Mouse (Mus musculus) heart, embryonic 13.5 days (tissue): ENCODE measurements around the gene Vwf. TPM values are rescaled to one million over a fixed set of nuclear protein-coding genes. Genes with fewer than 3 reads are reported as not detected.

ENCODE experiments used
- ATAC-seq: fragments of 200-750 bp; cut with Nextera tagmentation; 2 replicates; pipeline ENCODE4 v1.8.0; 2017; ENCODE audit warnings: moderate TSS enrichment; ENCODE audit not compliant: insufficient number of reproducible peaks, low FRiP score, low TSS enrichment; ENCODE audit errors: extremely low read depth
- H3K27ac ChIP-seq: fragments of 300-500 bp; sonication (generic); replicated peaks from 2 replicates; pipeline ENCODE4 v1.5.1; 2015; ENCODE audit warnings: moderate library complexity, mild to moderate bottlenecking, inconsistent platforms
- H3K27me3 ChIP-seq: fragments of 300-500 bp; sonication (generic); replicated peaks from 2 replicates; pipeline ENCODE4 v1.6.1; 2015; ENCODE audit warnings: mild to moderate bottlenecking, inconsistent platforms
- H3K36me3 ChIP-seq: fragments of 300-500 bp; sonication (generic); 2 replicates; pipeline ENCODE4 v1.6.1; 2015; ENCODE audit warnings: mild to moderate bottlenecking, inconsistent platforms
- H3K4me1 ChIP-seq: fragments of 300-500 bp; sonication (generic); 2 replicates; pipeline ENCODE4 v1.6.1; 2015; ENCODE audit warnings: inconsistent platforms
- H3K4me2 ChIP-seq: fragments of 300-500 bp; sonication (generic); 2 replicates; pipeline ENCODE4 v1.6.1; 2015; ENCODE audit warnings: inconsistent platforms, mild to moderate bottlenecking, moderate library complexity
- H3K4me3 ChIP-seq: fragments of 300-500 bp; sonication (generic); 2 replicates; pipeline ENCODE4 v1.5.1; 2015; ENCODE audit warnings: moderate library complexity, mild to moderate bottlenecking, inconsistent platforms
- H3K9ac ChIP-seq: fragments of 300-500 bp; sonication (generic); 2 replicates; pipeline ENCODE4 v1.6.1; 2015; ENCODE audit warnings: inconsistent platforms, mild to moderate bottlenecking, moderate library complexity
- H3K9me3 ChIP-seq: fragments of 300-500 bp; sonication (generic); 2 replicates; pipeline ENCODE4 v1.6.1; 2016; ENCODE audit warnings: inconsistent platforms
- WGBS: fragments of 180-500 bp; shearing (Covaris S2); methylation state at CpG from one replicate; pipeline ENCODE4 v1.1.7; 2015; ENCODE audit warnings: mixed read lengths; 5-methylcytosine and 5-hydroxymethylcytosine counted together
- polyA plus RNA-seq: library from polyadenylated mRNA; unstranded; fragments of >200 nt; fragmentation: Nextera tagmentation; extraction: Ambion mirVana; gene quantifications from 2 replicates; pipeline ENCODE4 v1.2.1, GENCODE M21; 2015

Vwf gene
- polyA plus RNA-seq, 1 experiment from 2014 or later = 16.8 TPM

DNA sequence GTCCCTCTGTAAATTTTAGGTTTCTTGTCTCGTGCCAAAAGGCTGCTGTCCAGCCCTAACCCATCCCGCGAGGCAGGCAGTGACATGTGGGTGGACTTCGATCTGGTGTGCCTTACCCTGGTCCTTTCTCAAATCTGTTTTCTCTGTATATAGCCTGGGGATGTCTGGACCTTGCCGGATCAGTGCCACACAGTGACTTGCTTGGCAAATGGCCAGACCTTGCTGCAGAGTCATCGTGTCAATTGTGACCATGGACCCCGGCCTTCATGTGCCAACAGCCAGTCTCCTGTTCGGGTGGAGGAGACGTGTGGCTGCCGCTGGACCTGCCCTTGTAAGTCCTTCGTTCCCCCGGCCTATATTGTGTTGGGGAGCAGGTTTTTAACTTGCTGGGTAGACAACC is 102.4 kb downstream of the Vwf start:
- Histone ChIP-seq H3K9ac (no peak overlapping the region), H3K36me3 (no peaks in the 10 kb centered on the region), H3K4me1 (no peaks in the 10 kb centered on the region), H3K4me2 (no peak overlapping the region), H3K4me3 (no peak overlapping the region), H3K27me3 (no peaks in the 10 kb centered on the region), H3K27ac (no peak overlapping the region), H3K9me3 (no peaks in the 10 kb centered on the region)
- no peak for ATAC-seq
- WGBS = 74% methylated on average over 12 of the region's 12 CpGs

DNA sequence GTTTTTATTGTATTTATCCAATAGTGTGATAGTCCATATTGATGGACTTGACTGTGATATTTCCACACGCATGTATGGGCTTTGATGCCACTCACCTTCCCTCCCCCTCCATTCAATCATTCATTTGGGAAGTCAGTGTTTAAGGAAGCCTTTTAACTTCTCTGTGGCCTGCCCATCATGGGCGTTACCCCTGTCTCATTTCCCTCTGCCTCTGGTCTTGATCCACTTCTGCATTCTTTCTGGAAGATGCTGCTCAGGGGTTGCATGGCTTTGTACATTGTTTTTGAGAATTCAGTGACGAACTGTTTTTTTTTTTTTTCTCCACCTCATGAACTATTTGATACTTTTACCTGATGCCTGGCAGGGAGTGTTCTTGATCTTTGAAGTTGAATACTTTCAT is 104.8 kb downstream of the Vwf start:
- Histone ChIP-seq H3K27ac (no peak overlapping the region), H3K27me3 (no peaks in the 10 kb centered on the region), H3K9me3 (no peaks in the 10 kb centered on the region), H3K9ac (no peak overlapping the region), H3K36me3 (no peaks in the 10 kb centered on the region), H3K4me3 (no peak overlapping the region), H3K4me1 (0 out of 2 replicates have a peak, but pooled peaks cover 5% of the 10 kb centered on the region), H3K4me2 (no peak overlapping the region)
- no peak for ATAC-seq
- 67% methylated on average over 3 of the region's 3 CpGs for WGBS

DNA sequence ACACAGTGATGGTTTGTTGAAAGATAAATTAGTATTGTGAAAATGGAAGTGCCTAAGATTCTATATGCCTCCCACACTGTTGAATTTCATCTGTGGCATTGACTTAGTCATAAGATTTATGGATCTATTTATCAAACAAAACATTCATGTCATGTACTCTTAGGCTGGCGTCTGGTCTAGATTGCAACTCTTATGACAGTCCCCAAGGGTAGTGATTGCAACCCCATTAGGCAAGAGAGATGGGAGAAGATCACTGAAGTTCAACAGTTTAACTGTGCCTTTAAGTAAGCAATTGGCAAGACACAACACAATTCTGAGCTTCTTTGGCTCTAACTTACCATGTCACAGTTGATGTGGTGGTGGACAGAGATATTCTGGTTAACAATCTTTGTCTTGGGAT is 106.8 kb downstream of the Vwf start:
- H3K4me2 ChIP-seq = no peak overlapping the region
- no peak overlapping the region for H3K9ac ChIP-seq
- no peak overlapping the region for H3K4me3 ChIP-seq
- peaks cover 10% of the 10 kb centered on the region; the same call in 1 of the 2 replicates for H3K27me3 ChIP-seq
- H3K9me3 ChIP-seq = no peaks in the 10 kb centered on the region
- H3K27ac ChIP-seq = no peak overlapping the region
- 66% methylated on average over 1 of the region's 1 CpGs for WGBS
- H3K4me1 ChIP-seq = 0 out of 2 replicates have a peak, but pooled peaks cover 5% of the 10 kb centered on the region
- no peaks in the 10 kb centered on the region for H3K36me3 ChIP-seq
- no peak for ATAC-seq

DNA sequence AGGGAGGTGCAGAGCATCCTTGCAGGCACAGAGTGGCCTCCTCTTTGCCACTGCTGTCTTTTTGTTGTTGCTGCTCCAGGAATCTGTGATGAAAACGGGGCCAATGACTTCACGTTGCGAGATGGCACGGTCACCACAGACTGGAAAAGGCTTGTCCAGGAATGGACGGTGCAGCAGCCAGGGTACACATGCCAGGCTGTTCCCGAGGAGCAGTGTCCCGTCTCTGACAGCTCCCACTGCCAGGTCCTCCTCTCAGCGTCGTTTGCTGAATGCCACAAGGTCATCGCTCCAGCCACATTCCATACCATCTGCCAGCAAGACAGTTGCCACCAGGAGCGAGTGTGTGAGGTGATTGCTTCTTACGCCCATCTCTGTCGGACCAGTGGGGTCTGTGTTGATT is 110.3 kb downstream of the Vwf start:
- 68% methylated on average over 13 of the region's 13 CpGs for WGBS
- no peak for ATAC-seq
- Histone ChIP-seq H3K27ac (no peak overlapping the region), H3K9ac (no peak overlapping the region), H3K4me1 (0 out of 2 replicates have a peak, but pooled peaks cover 8% of the 10 kb centered on the region), H3K36me3 (no peaks in the 10 kb centered on the region), H3K4me2 (no peak overlapping the region), H3K27me3 (peaks cover 10% of the 10 kb centered on the region; the same call in 1 of the 2 replicates), H3K9me3 (no peaks in the 10 kb centered on the region), H3K4me3 (no peak overlapping the region)

DNA sequence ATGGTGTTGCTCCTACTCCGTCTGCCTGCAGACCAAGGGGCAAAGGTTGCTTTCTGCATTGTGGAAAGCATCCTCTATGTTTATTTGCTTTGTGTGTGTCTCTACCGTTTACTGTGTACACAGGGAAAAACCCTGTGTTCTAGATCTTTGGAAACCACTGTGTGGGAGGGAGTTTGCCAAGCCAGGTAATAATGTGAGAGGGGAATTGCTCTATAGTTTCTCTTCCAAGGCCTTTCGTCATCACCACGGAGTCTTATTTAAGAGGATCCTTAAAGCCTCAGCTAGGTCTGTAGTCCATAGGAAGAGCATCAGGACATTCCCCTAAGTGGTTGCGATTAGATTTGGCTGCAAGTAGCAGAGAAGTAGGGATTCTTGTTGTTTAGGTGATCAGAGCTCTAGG is 111.4 kb downstream of the Vwf start:
- no peaks in the 10 kb centered on the region for H3K36me3 ChIP-seq
- no peaks in the 10 kb centered on the region for H3K9me3 ChIP-seq
- WGBS = 74% methylated on average over 5 of the region's 5 CpGs
- no peak overlapping the region for H3K27ac ChIP-seq
- peaks cover 10% of the 10 kb centered on the region; the same call in 1 of the 2 replicates for H3K27me3 ChIP-seq
- no peak for ATAC-seq
- no peak overlapping the region for H3K9ac ChIP-seq
- no peak overlapping the region for H3K4me3 ChIP-seq
- H3K4me2 ChIP-seq = no peak overlapping the region
- 0 out of 2 replicates have a peak, but pooled peaks cover 8% of the 10 kb centered on the region for H3K4me1 ChIP-seq

DNA sequence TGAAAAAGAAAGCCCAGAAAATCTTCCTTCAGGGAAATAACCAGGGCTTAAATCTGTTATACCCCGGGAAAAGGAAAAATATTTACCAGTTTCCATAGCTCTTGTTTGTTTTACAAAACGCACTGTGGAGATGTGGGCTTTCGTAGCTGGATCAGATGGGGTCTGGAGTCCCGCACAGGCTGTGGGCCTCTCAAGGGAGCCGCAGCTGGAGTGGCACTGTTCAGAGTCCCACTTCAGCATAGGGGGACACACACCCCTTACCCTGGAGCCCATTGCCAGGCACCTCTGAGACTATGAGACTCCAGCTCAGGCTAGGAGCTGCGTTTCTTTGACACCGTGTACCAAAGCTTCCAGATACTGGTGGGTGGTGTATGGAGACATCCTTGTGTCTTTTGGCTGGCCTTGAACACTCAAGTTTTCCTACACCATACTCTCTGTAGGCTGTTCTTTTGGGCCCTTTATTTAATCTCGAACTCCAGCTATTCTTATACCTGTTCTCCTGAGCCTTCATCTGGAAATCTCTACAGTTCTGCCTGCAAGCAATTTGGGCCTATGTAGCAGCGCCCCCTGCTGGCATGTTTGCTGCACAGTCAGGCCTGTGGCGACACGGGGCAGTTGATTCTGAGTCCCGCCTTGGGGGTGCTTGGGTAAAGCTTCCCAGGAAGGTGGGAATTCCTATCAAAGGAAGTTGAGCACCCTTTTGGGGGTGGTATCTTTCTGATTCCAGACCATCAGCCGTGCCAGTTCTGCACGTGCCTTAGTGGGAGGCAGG is 114.7 kb downstream of the Vwf start:
- Histone ChIP-seq H3K9me3 (no peaks in the 10 kb centered on the region), H3K4me1 (0 out of 2 replicates have a peak, but pooled peaks cover 3% of the 10 kb centered on the region), H3K9ac (no peak overlapping the region), H3K27me3 (peaks cover 10% of the 10 kb centered on the region; the same call in 1 of the 2 replicates), H3K27ac (no peak overlapping the region), H3K4me3 (no peak overlapping the region), H3K36me3 (no peaks in the 10 kb centered on the region), H3K4me2 (0 out of 2 replicates have a peak overlapping the region, but pooled peaks have one; percentile 17)
- ATAC-seq = no peak
- WGBS = 45% methylated on average over 14 of the region's 14 CpGs

DNA sequence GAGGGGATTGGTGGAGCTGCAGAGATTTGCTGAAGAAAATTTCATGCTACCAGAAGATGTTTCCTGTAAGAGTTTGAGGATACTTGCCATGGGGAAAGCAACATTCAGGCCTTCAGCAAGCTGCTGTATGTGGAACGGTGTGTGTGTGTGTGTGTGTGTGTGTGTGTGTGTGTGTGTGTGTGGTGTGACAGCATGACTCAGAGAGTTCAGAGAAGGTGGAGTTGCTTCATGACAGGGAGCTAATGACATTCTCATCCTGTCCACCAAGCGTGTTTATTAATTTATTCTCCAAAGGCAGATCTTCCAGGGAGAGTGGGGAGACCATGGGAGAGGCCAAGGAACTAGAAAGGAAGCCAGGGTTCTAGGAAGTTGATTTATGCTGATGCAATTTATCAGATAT is 117.3 kb downstream of the Vwf start:
- Histone ChIP-seq H3K9me3 (no peaks in the 10 kb centered on the region), H3K4me3 (no peak overlapping the region), H3K4me1 (0 out of 2 replicates have a peak, but pooled peaks cover 3% of the 10 kb centered on the region), H3K27ac (no peak overlapping the region), H3K36me3 (no peaks in the 10 kb centered on the region), H3K27me3 (no peaks in the 10 kb centered on the region), H3K9ac (no peak overlapping the region), H3K4me2 (no peak overlapping the region)
- ATAC-seq = no peak
- 65% methylated on average over 2 of the region's 2 CpGs for WGBS

DNA sequence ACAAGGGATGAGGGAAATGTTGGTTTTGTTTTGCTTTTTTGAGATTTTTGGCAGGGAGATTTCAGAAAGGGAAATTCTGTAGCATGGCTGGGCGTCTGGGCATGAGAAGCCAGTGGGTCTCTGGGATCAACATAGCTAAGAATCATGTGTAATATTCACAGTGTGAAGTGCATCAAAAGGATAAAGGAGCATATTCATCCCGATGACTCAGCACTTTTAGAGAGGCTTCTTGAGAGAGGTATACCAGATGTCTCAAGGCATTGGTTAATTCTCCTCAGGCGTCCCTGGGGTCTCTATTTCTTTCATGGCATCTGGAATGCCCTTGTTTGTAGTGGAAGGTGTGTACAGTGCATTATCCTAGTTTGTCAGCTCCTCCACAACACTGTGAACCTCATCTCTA is 125.3 kb downstream of the Vwf start:
- no peak overlapping the region for H3K4me3 ChIP-seq
- H3K27ac ChIP-seq = no peak overlapping the region
- no peaks in the 10 kb centered on the region for H3K9me3 ChIP-seq
- no peak overlapping the region for H3K9ac ChIP-seq
- WGBS = 67% methylated on average over 3 of the region's 3 CpGs
- no peaks in the 10 kb centered on the region for H3K36me3 ChIP-seq
- no peaks in the 10 kb centered on the region for H3K27me3 ChIP-seq
- no peak for ATAC-seq
- H3K4me1 ChIP-seq = no peaks in the 10 kb centered on the region
- H3K4me2 ChIP-seq = no peak overlapping the region

DNA sequence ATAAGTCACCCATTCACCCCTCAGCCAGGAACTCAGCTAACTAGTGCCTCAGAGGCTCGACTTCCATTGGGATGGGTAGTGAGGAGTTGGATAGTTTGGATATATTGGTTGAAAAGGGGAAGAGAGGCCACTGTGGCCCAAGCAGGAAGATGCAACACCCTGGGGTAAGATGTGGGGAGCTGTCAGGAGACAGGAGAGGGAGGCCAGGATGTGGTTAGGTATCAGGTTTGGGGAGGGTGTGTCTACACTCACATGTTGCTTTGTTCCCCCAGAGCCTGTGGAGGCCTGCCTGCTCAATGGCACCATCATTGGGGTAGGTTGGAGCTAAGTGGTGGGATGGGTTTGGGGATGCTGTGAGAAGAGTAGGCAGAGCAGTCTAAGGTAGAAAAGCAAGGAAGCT is 131.9 kb downstream of the Vwf start:
- no peaks in the 10 kb centered on the region for H3K27me3 ChIP-seq
- no peaks in the 10 kb centered on the region for H3K4me1 ChIP-seq
- no peaks in the 10 kb centered on the region for H3K36me3 ChIP-seq
- 56% methylated on average over 1 of the region's 1 CpGs for WGBS
- H3K9me3 ChIP-seq = no peaks in the 10 kb centered on the region
- H3K4me3 ChIP-seq = no peak overlapping the region
- no peak overlapping the region for H3K4me2 ChIP-seq
- no peak overlapping the region for H3K27ac ChIP-seq
- ATAC-seq = no peak
- H3K9ac ChIP-seq = no peak overlapping the region

DNA sequence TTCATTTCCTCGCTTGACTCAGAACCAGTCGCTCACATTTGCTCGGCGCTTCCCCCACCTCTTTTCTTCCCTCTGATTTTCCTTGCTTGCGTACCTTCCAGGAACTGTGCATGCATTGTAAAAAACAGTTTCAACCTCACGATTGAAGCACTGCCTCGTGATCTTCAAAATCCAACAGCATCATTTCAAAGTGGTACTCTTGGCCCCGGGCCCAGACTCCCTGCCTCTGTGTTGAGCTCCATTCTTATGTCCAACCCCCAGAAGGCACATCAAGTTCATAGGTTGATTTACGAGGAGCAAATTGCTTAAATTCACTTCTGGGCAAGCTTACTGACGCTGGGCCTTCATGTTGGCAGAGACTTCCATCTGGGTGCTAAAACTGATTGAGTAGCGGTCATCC is 134.0 kb downstream of the Vwf start:
- Histone ChIP-seq H3K9me3 (no peaks in the 10 kb centered on the region), H3K4me3 (no peak overlapping the region), H3K9ac (no peak overlapping the region), H3K4me2 (no peak overlapping the region), H3K36me3 (no peaks in the 10 kb centered on the region), H3K4me1 (no peaks in the 10 kb centered on the region), H3K27me3 (no peaks in the 10 kb centered on the region), H3K27ac (no peak overlapping the region)
- ATAC-seq = no peak
- WGBS = 71% methylated on average over 11 of the region's 11 CpGs

DNA sequence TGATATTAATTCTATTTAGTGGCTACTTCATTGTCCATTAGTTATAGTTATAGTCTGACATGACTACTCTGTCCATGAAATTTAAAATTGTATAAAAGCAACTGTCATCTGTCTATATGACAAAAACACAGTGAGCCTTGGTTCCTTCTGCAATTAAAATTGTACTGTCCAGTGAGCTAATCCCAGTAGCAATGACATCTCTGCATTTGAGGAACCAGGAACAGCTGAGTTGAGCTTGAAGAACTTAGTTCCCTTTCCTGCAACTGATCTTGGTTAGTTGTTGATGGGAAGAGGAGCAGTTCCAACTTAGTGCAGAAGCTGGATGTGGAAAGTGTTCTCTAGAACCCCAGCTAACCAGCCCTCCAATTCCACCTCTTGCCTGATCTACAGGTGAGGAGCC is 138.8 kb downstream of the Vwf start:
- Histone ChIP-seq H3K9ac (no peak overlapping the region), H3K4me1 (peaks cover 12% of the 10 kb centered on the region), H3K27ac (no peak overlapping the region), H3K9me3 (no peaks in the 10 kb centered on the region), H3K36me3 (no peaks in the 10 kb centered on the region), H3K4me3 (no peak overlapping the region), H3K4me2 (no peak overlapping the region), H3K27me3 (peaks cover 33% of the 10 kb centered on the region)
- ATAC-seq = no peak

DNA sequence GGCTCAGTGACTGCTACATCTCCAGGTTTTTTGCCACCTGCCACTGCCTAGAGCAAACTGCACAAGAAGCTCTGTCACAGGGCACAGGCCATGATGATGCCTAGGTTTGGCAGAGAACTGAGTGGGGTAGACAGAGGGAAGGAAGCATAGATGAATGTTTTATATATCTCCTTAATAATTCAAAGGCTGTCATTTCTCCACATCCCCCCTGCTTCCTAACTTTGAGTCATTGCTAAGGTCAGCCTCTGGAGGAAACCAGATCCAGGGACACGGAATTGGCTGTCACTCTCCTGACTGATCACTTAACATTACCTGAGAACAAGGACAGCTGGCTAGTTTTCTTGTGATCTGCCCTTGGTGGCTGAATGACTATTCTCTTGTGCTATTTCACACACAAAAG is 141.4 kb downstream of the Vwf start:
- no peak overlapping the region for H3K4me2 ChIP-seq
- H3K9me3 ChIP-seq = no peaks in the 10 kb centered on the region
- H3K27ac ChIP-seq = no peak overlapping the region
- no peak overlapping the region for H3K9ac ChIP-seq
- H3K27me3 ChIP-seq = peaks cover 46% of the 10 kb centered on the region
- H3K4me1 ChIP-seq = peaks cover 14% of the 10 kb centered on the region
- ATAC-seq = no peak
- no peak overlapping the region for H3K4me3 ChIP-seq
- 45% methylated on average over 1 of the region's 1 CpGs for WGBS
- H3K36me3 ChIP-seq = no peaks in the 10 kb centered on the region
